Mouse (Mus musculus) midbrain, embryonic 10.5 days (tissue): ENCODE measurements at regions not wholly inside any gene's neighbourhood (a gene's known extent, or its start where the extent isn't known, plus 50 kb on each side); places are given as distances from the start of the nearest gene placed in this dataset.

ENCODE experiments used
- DNase-seq: peaks from one replicate; pipeline ENCODE4 v3.0.0-alpha.2; 2017; ENCODE audit warnings: low spot score
- H3K27ac ChIP-seq: fragments of 300-500 bp; sonication (generic); replicated peaks from 2 replicates; pipeline ENCODE4 v1.5.1; 2016; ENCODE audit warnings: mild to moderate bottlenecking
- H3K27me3 ChIP-seq: fragments of 300-500 bp; sonication (generic); 2 replicates; pipeline ENCODE4 v1.6.1; 2016; ENCODE audit warnings: low read depth, mild to moderate bottlenecking; ENCODE audit not compliant: poor library complexity, severe bottlenecking
- H3K36me3 ChIP-seq: fragments of 300-500 bp; sonication (generic); 2 replicates; pipeline ENCODE4 v1.6.1; 2016; ENCODE audit warnings: mild to moderate bottlenecking, moderate library complexity
- H3K4me1 ChIP-seq: fragments of 300-500 bp; sonication (generic); 2 replicates; pipeline ENCODE4 v1.6.1; 2016
- H3K4me3 ChIP-seq: fragments of 300-500 bp; sonication (generic); 2 replicates; pipeline ENCODE4 v1.5.1; 2016; ENCODE audit warnings: mild to moderate bottlenecking, moderate library complexity
- H3K9me3 ChIP-seq: fragments of 300-500 bp; sonication (generic); replicated peaks from 2 replicates; pipeline ENCODE4 v1.6.1; 2016; ENCODE audit warnings: mild to moderate bottlenecking
- WGBS: fragments of 180-500 bp; shearing (Covaris S2); methylation state at CpG from one replicate; pipeline ENCODE4 v1.1.7; 2016; 5-methylcytosine and 5-hydroxymethylcytosine counted together

- Histone ChIP-seq H3K27me3 (no peaks in the 10 kb centered on the region), H3K4me3 (no peak overlapping the region), H3K4me1 (peaks cover 14% of the 10 kb centered on the region; the same call in 1 of the 2 replicates), H3K9me3 (no peaks in the 10 kb centered on the region), H3K27ac (no peak overlapping the region), H3K36me3 (no peaks in the 10 kb centered on the region)
- 86% methylated on average over 2 of the region's 2 CpGs for WGBS
- DNase-seq: no peak
These were observed 74.7 kb upstream of the Zc3h12c start for GRCm38 (mm10) chr9:52243032-52243431.

- H3K9me3 ChIP-seq: no peaks in the 10 kb centered on the region
- no peak for DNase-seq
- no peak overlapping the region for H3K27ac ChIP-seq
- H3K4me1 ChIP-seq: peaks cover 14% of the 10 kb centered on the region; the same call in 1 of the 2 replicates
- H3K36me3 ChIP-seq: no peaks in the 10 kb centered on the region
- H3K27me3 ChIP-seq: no peaks in the 10 kb centered on the region
- no peak overlapping the region for H3K4me3 ChIP-seq
- WGBS: 83% methylated on average over 4 of the region's 4 CpGs
These were observed 73.2 kb upstream of the Zc3h12c start for GRCm38 (mm10) chr9:52241577-52241976.

- H3K4me3 ChIP-seq: no peak overlapping the region
- H3K27me3 ChIP-seq: no peaks in the 10 kb centered on the region
- no peak for DNase-seq
- peaks cover 14% of the 10 kb centered on the region; the same call in 1 of the 2 replicates for H3K4me1 ChIP-seq
- no peak overlapping the region for H3K27ac ChIP-seq
- 87% methylated on average over 12 of the region's 12 CpGs for WGBS
- no peaks in the 10 kb centered on the region for H3K9me3 ChIP-seq
- no peaks in the 10 kb centered on the region for H3K36me3 ChIP-seq
These were observed 72.4 kb upstream of the Zc3h12c start for GRCm38 (mm10) chr9:52240585-52241320.

- Histone ChIP-seq H3K27ac (no peak overlapping the region), H3K4me3 (no peak overlapping the region), H3K36me3 (no peaks in the 10 kb centered on the region), H3K27me3 (no peaks in the 10 kb centered on the region), H3K4me1 (no peaks in the 10 kb centered on the region), H3K9me3 (no peaks in the 10 kb centered on the region)
- no peak for DNase-seq
- 89% methylated on average over 9 of the region's 9 CpGs for WGBS
These were observed 66.4 kb upstream of the Zc3h12c start for GRCm38 (mm10) chr9:52234775-52235174.

- Histone ChIP-seq H3K27me3 (no peaks in the 10 kb centered on the region), H3K36me3 (no peaks in the 10 kb centered on the region), H3K4me3 (no peak overlapping the region), H3K4me1 (peaks cover 4% of the 10 kb centered on the region), H3K27ac (no peak overlapping the region), H3K9me3 (no peaks in the 10 kb centered on the region)
- no peak for DNase-seq
- WGBS: 93% methylated on average over 9 of the region's 9 CpGs
These were observed 61.2 kb upstream of the Zc3h12c start for GRCm38 (mm10) chr9:52229589-52229988.

GRCm38 (mm10) chr9:52225646-52226045, 57.3 kb upstream of the Zc3h12c start:
- DNase-seq: no peak
- 71% methylated on average over 3 of the region's 3 CpGs for WGBS
- Histone ChIP-seq H3K4me3 (no peak overlapping the region), H3K4me1 (peaks cover 28% of the 10 kb centered on the region), H3K9me3 (no peaks in the 10 kb centered on the region), H3K27me3 (no peaks in the 10 kb centered on the region), H3K27ac (no peak overlapping the region), H3K36me3 (no peaks in the 10 kb centered on the region)

- Histone ChIP-seq H3K27me3 (no peaks in the 10 kb centered on the region), H3K36me3 (no peaks in the 10 kb centered on the region), H3K27ac (peak overlapping the region; percentile 86), H3K4me1 (peaks cover 28% of the 10 kb centered on the region), H3K4me3 (peak overlapping the region; percentile 23; the same call in 1 of the 2 replicates), H3K9me3 (no peaks in the 10 kb centered on the region)
- 11% methylated on average over 7 of the region's 7 CpGs for WGBS
- peak; percentile 71 for DNase-seq
These were observed 55.2 kb upstream of the Zc3h12c start for GRCm38 (mm10) chr9:52223509-52224113.
